Mouse (Mus musculus) CH12.LX (cell line): Measurements from ENCODE around the gene Ms4a6d. TPM values are rescaled to one million over a fixed set of nuclear protein-coding genes. Genes with fewer than 3 reads are reported as not detected.

Experiments
- DNase-seq: peaks from one replicate; pipeline ENCODE4 v3.0.0-alpha.2; 2013; ENCODE audit errors: extremely low read depth
- H3K27ac ChIP-seq: 2 replicates; pipeline ENCODE4 v1.5.1; 2012; ENCODE audit warnings: low read depth, mild to moderate bottlenecking, control low read depth, moderate library complexity; ENCODE audit not compliant: insufficient read depth
- H3K27me3 ChIP-seq: replicated peaks from 2 replicates; pipeline ENCODE3; 2012; ENCODE audit warnings: inconsistent platforms
- H3K36me3 ChIP-seq, 2 experiments: replicated peaks in 1 of 2; 2 replicates each; pipeline versions ENCODE3 to v1.6.1; 2012; ENCODE audit warnings: inconsistent platforms in 1 of 2, low read length in 1 of 2, mild to moderate bottlenecking in 1 of 2, mixed read lengths in 1 of 2, moderate library complexity in 1 of 2; ENCODE audit not compliant: control insufficient read depth in 1 of 2, insufficient read depth in 1 of 2
- H3K4me1 ChIP-seq, 2 experiments: 2 replicates each; pipeline ENCODE4 v1.6.1; 2012; ENCODE audit warnings: inconsistent platforms in 1 of 2, moderate library complexity in 1 of 2; ENCODE audit not compliant: insufficient read depth in 2 of 2, control insufficient read depth in 1 of 2
- H3K4me2 ChIP-seq: 2 replicates; pipeline ENCODE4 v1.6.1; 2012; ENCODE audit warnings: low read depth, mild to moderate bottlenecking, control low read depth; ENCODE audit not compliant: poor library complexity, insufficient read depth, severe bottlenecking
- H3K4me3 ChIP-seq, 3 experiments: fragments of 150-350 bp in 1 of 3; sonication (generic) in 1 of 3; replicated peaks in 1 of 3; 2 replicates each; pipeline versions ENCODE3 to v1.5.1; 2011 to 2012; ENCODE audit warnings: low read depth in 2 of 3, low read length in 2 of 3, mild to moderate bottlenecking in 2 of 3, moderate library complexity in 2 of 3, control low read depth in 1 of 3, improper control_type of control experiment in 1 of 3, inconsistent platforms in 1 of 3, mixed read lengths in 1 of 3; ENCODE audit not compliant: poor library complexity in 1 of 3
- H3K79me2 ChIP-seq: replicated peaks from 2 replicates; pipeline ENCODE4 v1.6.1; 2012; ENCODE audit warnings: mild to moderate bottlenecking, moderate library complexity; ENCODE audit not compliant: control insufficient read depth, poor library complexity, insufficient read depth, severe bottlenecking; ENCODE audit errors: extremely low read depth
- H3K9ac ChIP-seq: 2 replicates; pipeline ENCODE4 v1.6.1; 2012; ENCODE audit warnings: low read depth, mild to moderate bottlenecking, control low read depth, moderate library complexity; ENCODE audit not compliant: insufficient read depth
- H3K9me3 ChIP-seq: replicated peaks from 2 replicates; pipeline ENCODE3; 2012; ENCODE audit warnings: low read length, inconsistent platforms, mixed read lengths
- BHLHE40 ChIP-seq: IDR thresholded peaks from 2 replicates; pipeline ENCODE4 v1.6.1; 2011; ENCODE audit warnings: mild to moderate bottlenecking, low read depth, low read length, improper control_type of control experiment
- CHD1 ChIP-seq: IDR thresholded peaks from 2 replicates; pipeline ENCODE4 v1.6.1; 2012; ENCODE audit warnings: low read depth, low read length, improper control_type of control experiment, inconsistent platforms
- CHD2 ChIP-seq: IDR thresholded peaks from 2 replicates; pipeline ENCODE4 v1.6.1; 2011; ENCODE audit warnings: low read length, improper control_type of control experiment
- E2F4 ChIP-seq: IDR thresholded peaks from 2 replicates; pipeline ENCODE4 v1.6.1; 2011; ENCODE audit warnings: low read depth, low read length, improper control_type of control experiment; ENCODE audit not compliant: insufficient replicate concordance
- ETS1 ChIP-seq: conservative IDR thresholded peaks from 2 replicates; pipeline ENCODE4 v1.6.1; 2012; ENCODE audit warnings: low read depth, mild to moderate bottlenecking, inconsistent platforms, low read length, improper control_type of control experiment, moderate library complexity
- HCFC1 ChIP-seq: IDR thresholded peaks from 2 replicates; pipeline ENCODE4 v1.6.1; 2012; ENCODE audit warnings: low read depth, mild to moderate bottlenecking, inconsistent platforms, low read length, improper control_type of control experiment
- IRF4 ChIP-seq: IDR thresholded peaks from 2 replicates; pipeline ENCODE4 v1.6.1; 2014; ENCODE audit warnings: low read depth, mild to moderate bottlenecking, inconsistent platforms, low read length, improper control_type of control experiment
- JUN ChIP-seq: IDR thresholded peaks from 2 replicates; pipeline ENCODE4 v1.6.1; 2011; ENCODE audit warnings: low read depth, mild to moderate bottlenecking, low read length, improper control_type of control experiment, moderate library complexity; ENCODE audit not compliant: insufficient read depth
- JUND ChIP-seq: conservative IDR thresholded peaks from 2 replicates; pipeline ENCODE4 v1.6.1; 2011; ENCODE audit warnings: low read depth, low read length, improper control_type of control experiment
- KAT2A ChIP-seq: IDR thresholded peaks from 2 replicates; pipeline ENCODE4 v1.6.1; 2012; ENCODE audit warnings: low read length, improper control_type of control experiment, inconsistent platforms; ENCODE audit not compliant: insufficient replicate concordance
- MAX ChIP-seq: IDR thresholded peaks from 2 replicates; pipeline ENCODE4 v1.6.1; 2011; ENCODE audit warnings: low read length, improper control_type of control experiment
- MEF2A ChIP-seq: IDR thresholded peaks from 2 replicates; pipeline ENCODE4 v1.6.1; 2014; ENCODE audit warnings: low read depth, mild to moderate bottlenecking, inconsistent platforms, low read length, improper control_type of control experiment, borderline replicate concordance
- MXI1 ChIP-seq: IDR thresholded peaks from 2 replicates; pipeline ENCODE4 v1.6.1; 2011; ENCODE audit warnings: mild to moderate bottlenecking, low read depth, low read length, improper control_type of control experiment
- MYC ChIP-seq: IDR thresholded peaks from 2 replicates; pipeline ENCODE4 v1.6.1; 2011; ENCODE audit warnings: low read depth, mild to moderate bottlenecking, improper control_type of control experiment, low read length
- NELFE ChIP-seq: IDR thresholded peaks from 2 replicates; pipeline ENCODE4 v1.6.1; 2011; ENCODE audit warnings: low read depth, low read length, improper control_type of control experiment
- PAX5 ChIP-seq: IDR thresholded peaks from 2 replicates; pipeline ENCODE4 v1.6.1; 2012; ENCODE audit warnings: low read length, inconsistent platforms, mixed read lengths
- POLR2AphosphoS2 ChIP-seq: IDR thresholded peaks from 2 replicates; pipeline ENCODE4 v1.6.1; 2011; ENCODE audit warnings: low read depth, low read length, improper control_type of control experiment
- RAD21 ChIP-seq: IDR thresholded peaks from 2 replicates; pipeline ENCODE4 v1.6.1; 2011; ENCODE audit warnings: low read depth, mild to moderate bottlenecking, low read length, improper control_type of control experiment, moderate library complexity
- RCOR1 ChIP-seq: conservative IDR thresholded peaks from 2 replicates; pipeline ENCODE4 v1.6.1; 2012; ENCODE audit warnings: low read depth, mild to moderate bottlenecking, inconsistent platforms, low read length, improper control_type of control experiment
- SIN3A ChIP-seq: IDR thresholded peaks from 2 replicates; pipeline ENCODE4 v1.6.1; 2012; ENCODE audit warnings: low read length, improper control_type of control experiment, inconsistent platforms
- SMC3 ChIP-seq: IDR thresholded peaks from 2 replicates; pipeline ENCODE4 v1.6.1; 2011; ENCODE audit warnings: low read depth, low read length, improper control_type of control experiment
- TBP ChIP-seq: conservative IDR thresholded peaks from 2 replicates; pipeline ENCODE4 v1.6.1; 2011; ENCODE audit warnings: low read depth, low read length, improper control_type of control experiment
- TCF12 ChIP-seq: IDR thresholded peaks from 2 replicates; pipeline ENCODE4 v1.6.1; 2014; ENCODE audit warnings: low read depth, mild to moderate bottlenecking, inconsistent platforms, low read length, improper control_type of control experiment
- UBTF ChIP-seq: IDR thresholded peaks from 2 replicates; pipeline ENCODE4 v1.6.1; 2012; ENCODE audit warnings: low read depth, mild to moderate bottlenecking, inconsistent platforms, low read length, improper control_type of control experiment, moderate library complexity
- USF1 ChIP-seq: IDR thresholded peaks from 2 replicates; pipeline ENCODE4 v1.6.1; 2014; ENCODE audit warnings: low read depth, mild to moderate bottlenecking, inconsistent platforms, low read length, improper control_type of control experiment
- ZC3H11A ChIP-seq: IDR thresholded peaks from 2 replicates; pipeline ENCODE4 v1.6.1; 2012; ENCODE audit warnings: low read depth, mild to moderate bottlenecking, inconsistent platforms, low read length, improper control_type of control experiment
- ZKSCAN1 ChIP-seq: IDR thresholded peaks from 2 replicates; pipeline ENCODE4 v1.6.1; 2012; ENCODE audit warnings: low read depth, inconsistent platforms, low read length, improper control_type of control experiment, borderline replicate concordance
- dilution Hi-C: fragments of 300-500 bp; cut with MboI; formaldehyde crosslinking; loops from 2 replicates; pipeline ENCODE4 v1.14.3; 2020; ENCODE audit warnings: low sequenced_read_pairs; ENCODE audit not compliant: extremely low pct_unique_long_range_greater_than_20kb, extremely low pct_ligation_motif_present
- in situ Hi-C: fragments of 300-500 bp; cut with MboI; formaldehyde crosslinking; loops from 3 replicates; pipeline ENCODE4 v1.14.3; 2019; ENCODE audit warnings: low sequenced_read_pairs, low pct_ligation_motif_present, low pct_unique_long_range_greater_than_20kb, mixed read lengths
- polyA plus RNA-seq: library from polyadenylated mRNA; unstranded; fragments of >175 nt; gene quantifications from 2 replicates; pipeline ENCODE4 v1.2.1, GENCODE M21; 2012; ENCODE audit warnings: low read depth; ENCODE audit not compliant: insufficient read length
- total RNA-seq, 2 experiments: library from RNA; depleted of rRNA; stranded (reverse); fragments of 300-350 nt in 1 of 2; fragments of >200 nt in 1 of 2; gene quantifications; 2 replicates each; pipeline ENCODE4 v1.2.3; 2012 to 2014

The Ms4a6d gene
- total and polyA plus RNA-seq, 3 experiments, result 2.7 to 3.3 (median 2.8) TPM

DNA sequence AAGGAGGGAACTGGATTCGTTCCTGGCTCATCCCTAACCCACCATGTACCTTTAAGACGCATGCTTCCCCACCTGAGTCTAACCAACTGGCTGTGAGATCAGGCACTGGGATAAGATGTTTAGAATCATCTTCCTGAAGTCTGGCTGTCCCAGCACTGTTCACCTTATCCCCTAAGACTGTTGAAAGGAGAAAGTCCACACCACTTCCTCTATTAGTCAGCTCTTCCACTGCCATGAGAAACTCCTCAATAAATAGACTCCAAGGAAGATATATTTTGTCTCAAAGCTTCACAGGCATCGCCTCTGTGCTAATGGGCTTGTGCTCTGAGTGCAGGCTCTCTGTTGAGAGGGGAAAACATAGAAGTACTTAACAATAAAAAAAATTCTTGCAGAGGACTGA, 41.5 kb upstream of the Ms4a6d start:
- DNase-seq, result no peak
- H3K27ac ChIP-seq, result no peak overlapping the region
- in situ Hi-C loops (no loop called here), dilution Hi-C loops (no loop called here)
- H3K4me2 ChIP-seq, result no peak overlapping the region
- TF ChIP-seq JUN (no peak), SMC3 (no peak), RCOR1 (no peak), ETS1 (no peak), SIN3A (no peak)
- H3K36me3 ChIP-seq, result peaks cover 0 to 15% of the 10 kb centered on the region in 2 experiments
- peaks cover 0 to 2% of the 10 kb centered on the region in 2 experiments; a peak in 1 of 4 replicates for H3K4me1 ChIP-seq
- H3K9me3 ChIP-seq, result no peaks in the 10 kb centered on the region
- H3K27me3 ChIP-seq, result no peaks in the 10 kb centered on the region
- H3K9ac ChIP-seq, result no peak overlapping the region
- no peaks in the 10 kb centered on the region for H3K79me2 ChIP-seq
- no peak overlapping the region for H3K4me3 ChIP-seq

DNA sequence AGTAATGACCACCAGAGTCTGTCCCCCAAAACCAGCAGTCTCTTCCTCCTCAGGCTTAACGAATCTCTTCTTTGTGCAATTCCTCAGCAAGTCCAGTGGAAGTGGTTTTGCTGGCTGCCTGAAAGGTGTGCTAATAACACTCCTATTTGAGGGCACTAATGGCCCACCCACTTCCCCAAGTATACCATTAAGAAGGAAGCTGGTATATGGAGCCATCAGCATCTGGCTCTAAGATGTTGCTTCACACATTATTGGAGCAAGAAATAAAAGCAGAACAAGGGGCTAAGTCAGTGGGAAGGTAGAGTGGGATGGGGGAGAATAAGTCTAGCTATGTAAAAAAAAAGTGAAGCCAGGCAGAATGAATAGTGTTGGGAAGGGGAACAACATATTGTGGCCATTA, 36.1 kb upstream of the Ms4a6d start, which contains the start of gene Ms4a3:
Ms4a3 (minus strand) TSS at position 120 of the 400 bp plus-strand sequence.
- no peaks in the 10 kb centered on the region for H3K79me2 ChIP-seq
- dilution Hi-C loops, result no loop called here
- H3K27me3 ChIP-seq, result no peaks in the 10 kb centered on the region
- no peak for DNase-seq
- in situ Hi-C loops, result no loop called here
- no peak within 1 kb of the TSS for H3K4me3 ChIP-seq
- peaks cover 0 to 6% of the 10 kb centered on the region in 2 experiments for H3K36me3 ChIP-seq
- no peak within 1 kb of the TSS for H3K27ac ChIP-seq
- H3K4me2 ChIP-seq, result no peak within 1 kb of the TSS
- H3K9me3 ChIP-seq, result no peaks in the 10 kb centered on the region
- no peak within 1 kb of the TSS for H3K9ac ChIP-seq
- TF ChIP-seq RCOR1, result no peak
- TF ChIP-seq IRF4, result no peak
- TF ChIP-seq MYC, result no peak
- no peak for TF ChIP-seq JUND
- TF ChIP-seq POLR2AphosphoS2, result no peak
- TF ChIP-seq ZKSCAN1, result no peak
- no peak for TF ChIP-seq NELFE
- no peak for TF ChIP-seq TBP
- no peak for TF ChIP-seq BHLHE40
- TF ChIP-seq MEF2A, result no peak
- TF ChIP-seq SMC3, result no peak
- H3K4me1 ChIP-seq, result no peaks in the 10 kb centered on the region

DNA sequence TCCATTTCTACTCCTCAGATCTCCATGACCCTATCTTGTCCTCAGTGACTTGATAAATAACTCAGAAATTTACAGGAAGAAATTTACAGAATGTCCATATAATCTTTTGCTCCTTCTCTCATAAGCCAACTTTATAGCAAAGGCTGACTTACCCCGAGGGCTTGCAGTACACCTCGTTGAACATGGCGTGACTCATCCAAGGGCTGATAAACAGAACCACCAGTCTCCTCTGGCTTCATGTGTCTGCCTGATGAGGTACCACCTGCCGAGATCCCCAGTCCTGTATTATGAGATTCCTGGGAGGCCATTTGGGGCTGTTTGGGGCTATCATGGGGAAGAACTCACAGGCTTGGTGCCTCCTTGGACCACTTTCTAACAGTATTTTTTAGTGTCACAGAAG, 34.4 kb upstream of the Ms4a6d start:
- no peak for DNase-seq
- no peak overlapping the region for H3K27ac ChIP-seq
- H3K4me1 ChIP-seq, result no peaks in the 10 kb centered on the region
- TF ChIP-seq UBTF (no peak), CHD1 (no peak), MAX (no peak), E2F4 (no peak), TCF12 (no peak), MXI1 (no peak), HCFC1 (no peak), CHD2 (no peak), RCOR1 (no peak), RAD21 (no peak), SMC3 (no peak), SIN3A (no peak), KAT2A (no peak), IRF4 (no peak), ZC3H11A (no peak), USF1 (no peak), PAX5 (no peak)
- no peak overlapping the region for H3K4me2 ChIP-seq
- H3K9me3 ChIP-seq, result no peaks in the 10 kb centered on the region
- no peaks in the 10 kb centered on the region for H3K79me2 ChIP-seq
- no peak overlapping the region for H3K9ac ChIP-seq
- no peak overlapping the region for H3K4me3 ChIP-seq
- in situ Hi-C loops, result no loop called here
- H3K36me3 ChIP-seq, result no peaks in the 10 kb centered on the region
- dilution Hi-C loops, result no loop called here
- no peaks in the 10 kb centered on the region for H3K27me3 ChIP-seq
